Mouse (Mus musculus) E14TG2a.4 (cell line): ENCODE data around the gene Vmn1r47.
"Not testable (repeated sequence)": the region's sequence is repeated elsewhere in the genome, so short reads cannot be mapped to it uniquely, and the experiment has no call there.

Experiments used
- H3K27me3 ChIP-seq: 2 replicates; pipeline ENCODE4 v1.6.1; 2014; ENCODE audit warnings: low read length, control low read depth; ENCODE audit not compliant: insufficient read depth
- H3K36me3 ChIP-seq: 2 replicates; pipeline ENCODE4 v1.6.1; 2014; ENCODE audit warnings: low read length, control low read depth; ENCODE audit not compliant: insufficient read depth
- H3K4me1 ChIP-seq: replicated peaks from 2 replicates; pipeline ENCODE4 v1.6.1; 2014; ENCODE audit warnings: low read depth, low read length, control low read depth
- H3K4me3 ChIP-seq: replicated peaks from 2 replicates; pipeline ENCODE4 v1.5.1; 2014; ENCODE audit warnings: mild to moderate bottlenecking, low read length
- H3K9me3 ChIP-seq: 2 replicates; pipeline ENCODE4 v1.6.1; 2014; ENCODE audit warnings: low read length, control low read depth
- CTCF ChIP-seq: conservative IDR thresholded peaks from 2 replicates; pipeline ENCODE4 v1.5.1; 2014; ENCODE audit warnings: low read length
- NANOG ChIP-seq: IDR thresholded peaks from 2 replicates; pipeline ENCODE4 v1.6.1; 2014; ENCODE audit warnings: borderline replicate concordance, low read length, mixed read lengths
- POU5F1 ChIP-seq: IDR thresholded peaks from 2 replicates; pipeline ENCODE4 v1.6.1; 2014; ENCODE audit warnings: low read length, borderline replicate concordance

Vmn1r47 gene

GRCm38 (mm10) chr6:90015847-90016246, at the start of gene Vmn1r47:
Vmn1r47 (plus strand) TSS chr6:90016147.
- not testable (repeated sequence) for H3K27me3 ChIP-seq, H3K9me3 ChIP-seq, H3K36me3 ChIP-seq, H3K4me1 ChIP-seq, H3K4me3 ChIP-seq

- Histone ChIP-seq H3K4me1 (no peaks in the 10 kb centered on the region), H3K27me3 (no peaks in the 10 kb centered on the region), H3K4me3 (no peak overlapping the region), H3K36me3 (no peaks in the 10 kb centered on the region), H3K9me3 (peaks cover 2% of the 10 kb centered on the region; the same call in 1 of the 2 replicates)
- no peak for TF ChIP-seq CTCF
- no peak for TF ChIP-seq NANOG
- TF ChIP-seq POU5F1, result no peak
Measured at GRCm38 (mm10) chr6:89966341-89966740, 49.6 kb upstream of the Vmn1r47 start.

- Histone ChIP-seq H3K9me3 (no peaks in the 10 kb centered on the region), H3K36me3 (no peaks in the 10 kb centered on the region), H3K4me1 (no peaks in the 10 kb centered on the region), H3K4me3 (no peak within 1 kb of the TSS), H3K27me3 (no peaks in the 10 kb centered on the region)
- TF ChIP-seq POU5F1 (no peak), NANOG (no peak), CTCF (no peak)
Measured at GRCm38 (mm10) chr6:89969013-89969412, 46.9 kb upstream of the Vmn1r47 start, which contains the start of gene Vmn1r46. Vmn1r46 (plus strand) TSS chr6:89969313.

- Histone ChIP-seq H3K36me3 (no peaks in the 10 kb centered on the region), H3K9me3 (peaks cover 11% of the 10 kb centered on the region; the same call in 1 of the 2 replicates), H3K27me3 (no peaks in the 10 kb centered on the region), H3K4me3 (no peak overlapping the region), H3K4me1 (no peaks in the 10 kb centered on the region)
- no peak for TF ChIP-seq NANOG
- TF ChIP-seq POU5F1, result no peak
- no peak for TF ChIP-seq CTCF
Measured at GRCm38 (mm10) chr6:89985989-89986388, 30.0 kb upstream of the Vmn1r47 start.

- not testable (repeated sequence) for H3K36me3 ChIP-seq, H3K9me3 ChIP-seq, H3K4me3 ChIP-seq, H3K4me1 ChIP-seq, H3K27me3 ChIP-seq
Measured at GRCm38 (mm10) chr6:90036741-90037140, 20.8 kb downstream of the Vmn1r47 start, which contains the start of gene Vmn1r48. Vmn1r48 (minus strand) TSS chr6:90036841.
